Mouse (Mus musculus) lung, postnatal 0 days (tissue): ENCODE data around the gene Stat1.

Source experiments
- CTCF ChIP-seq: IDR thresholded peaks from 2 replicates; pipeline ENCODE4 v1.5.1; 2016; ENCODE audit warnings: antibody characterized with exemption, mild to moderate bottlenecking
- EP300 ChIP-seq: IDR thresholded peaks from 2 replicates; pipeline ENCODE4 v1.6.1; 2016; ENCODE audit warnings: antibody characterized with exemption, mild to moderate bottlenecking, control low read depth

DNA sequence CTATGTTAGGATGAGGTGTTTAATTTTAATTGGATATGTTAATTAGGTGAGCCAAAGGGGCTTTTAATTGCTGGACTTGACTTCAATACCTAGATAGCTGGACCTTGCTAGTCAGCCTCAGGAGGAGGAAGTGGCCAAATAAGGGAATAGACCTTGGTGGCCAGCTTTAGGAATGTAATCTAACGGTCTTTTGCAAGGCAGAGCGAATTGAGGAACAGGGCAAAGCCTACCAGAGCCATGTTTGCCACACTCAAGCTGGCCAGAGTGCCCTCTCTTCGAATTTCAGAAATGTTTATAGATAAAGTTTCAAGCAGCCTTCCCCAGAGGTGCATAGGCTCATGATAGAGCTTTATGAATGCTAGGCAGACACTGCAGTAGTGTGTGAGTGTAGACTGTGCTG, 22.2 kb downstream of the Stat1 start:
- TF ChIP-seq EP300 (no peak), CTCF (no peak)
